Mouse (Mus musculus) midbrain, embryonic 15.5 days (tissue): ENCODE measurements at regions not wholly inside any gene's neighbourhood (a gene's known extent, or its start where the extent isn't known, plus 50 kb on each side); places are given as distances from the start of the nearest gene placed in this dataset.

Source experiments
- ATAC-seq: fragments of 200-750 bp; cut with Nextera tagmentation; replicated peaks from 2 replicates; pipeline ENCODE4 v1.8.0; 2017; ENCODE audit warnings: moderate TSS enrichment
- H3K27ac ChIP-seq: fragments of 300-500 bp; sonication (generic); 2 replicates; pipeline ENCODE4 v1.5.1; 2015; ENCODE audit warnings: mild to moderate bottlenecking, inconsistent platforms
- H3K27me3 ChIP-seq: fragments of 300-500 bp; sonication (generic); replicated peaks from 2 replicates; pipeline ENCODE4 v1.6.1; 2015; ENCODE audit warnings: inconsistent platforms
- H3K36me3 ChIP-seq: fragments of 300-500 bp; sonication (generic); replicated peaks from 2 replicates; pipeline ENCODE4 v1.6.1; 2015; ENCODE audit warnings: inconsistent platforms
- H3K4me1 ChIP-seq: fragments of 300-500 bp; sonication (generic); 2 replicates; pipeline ENCODE4 v1.6.1; 2015; ENCODE audit warnings: inconsistent platforms
- H3K4me2 ChIP-seq: fragments of 300-500 bp; sonication (generic); 2 replicates; pipeline ENCODE4 v1.6.1; 2015; ENCODE audit warnings: inconsistent platforms, mild to moderate bottlenecking, moderate library complexity
- H3K4me3 ChIP-seq: fragments of 300-500 bp; sonication (generic); 2 replicates; pipeline ENCODE4 v1.5.1; 2015; ENCODE audit warnings: mild to moderate bottlenecking, inconsistent platforms
- H3K9ac ChIP-seq: fragments of 300-500 bp; sonication (generic); 2 replicates; pipeline ENCODE4 v1.6.1; 2015; ENCODE audit warnings: mild to moderate bottlenecking, inconsistent platforms
- H3K9me3 ChIP-seq: fragments of 300-500 bp; sonication (generic); 2 replicates; pipeline ENCODE4 v1.6.1; 2016; ENCODE audit warnings: inconsistent platforms
- WGBS: fragments of 180-500 bp; shearing (Covaris S2); methylation state at CpG from one replicate; pipeline ENCODE4 v1.1.7; 2015; ENCODE audit warnings: mixed read lengths; 5-methylcytosine and 5-hydroxymethylcytosine counted together

DNA sequence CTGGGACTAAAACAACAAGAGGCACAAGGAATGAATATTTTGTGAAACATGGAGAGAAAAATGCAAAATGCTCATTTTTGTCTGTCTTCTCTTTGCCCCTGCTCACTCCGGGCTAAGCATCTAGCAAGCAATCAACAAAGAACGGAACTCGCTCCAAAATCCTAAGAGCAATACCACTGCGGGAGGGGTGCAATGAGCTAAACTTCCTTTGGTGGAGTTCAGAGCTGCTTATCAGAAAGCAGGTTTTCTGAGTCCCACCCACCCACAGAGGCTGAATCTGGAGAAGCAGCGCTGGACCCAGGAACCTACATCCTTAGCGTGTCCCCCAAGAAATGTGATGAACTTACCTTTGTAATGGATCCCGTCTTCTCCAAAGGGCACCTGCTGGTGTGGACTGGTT lies 76.9 kb upstream of the Cd93 start:
- Histone ChIP-seq H3K9me3 (no peaks in the 10 kb centered on the region), H3K4me1 (no peaks in the 10 kb centered on the region), H3K9ac (no peak overlapping the region), H3K4me2 (no peak overlapping the region), H3K36me3 (no peaks in the 10 kb centered on the region), H3K27ac (no peak overlapping the region), H3K4me3 (no peak overlapping the region), H3K27me3 (no peaks in the 10 kb centered on the region)
- ATAC-seq, result no peak
- 87% methylated on average over 7 of the region's 7 CpGs for WGBS

- no peak overlapping the region for H3K4me3 ChIP-seq
- no peak overlapping the region for H3K4me2 ChIP-seq
- no peak overlapping the region for H3K27ac ChIP-seq
- ATAC-seq, result no peak
- no peaks in the 10 kb centered on the region for H3K27me3 ChIP-seq
- 69% methylated on average over 10 of the region's 10 CpGs for WGBS
- H3K36me3 ChIP-seq, result no peaks in the 10 kb centered on the region
- H3K4me1 ChIP-seq, result no peaks in the 10 kb centered on the region
- H3K9ac ChIP-seq, result no peak overlapping the region
- H3K9me3 ChIP-seq, result no peaks in the 10 kb centered on the region
Observed at GRCm38 (mm10) chr2:148519689-148520290, 76.4 kb upstream of the Cd93 start.

GRCm38 (mm10) chr2:148517906-148518305 lies 74.5 kb upstream of the Cd93 start:
- WGBS, result 69% methylated on average over 1 of the region's 1 CpGs
- Histone ChIP-seq H3K4me2 (no peak overlapping the region), H3K9me3 (no peaks in the 10 kb centered on the region), H3K36me3 (no peaks in the 10 kb centered on the region), H3K27ac (no peak overlapping the region), H3K4me3 (no peak overlapping the region), H3K27me3 (no peaks in the 10 kb centered on the region), H3K9ac (no peak overlapping the region), H3K4me1 (no peaks in the 10 kb centered on the region)
- no peak for ATAC-seq

GRCm38 (mm10) chr2:148510008-148510681 lies 66.8 kb upstream of the Cd93 start:
- Histone ChIP-seq H3K27ac (no peak overlapping the region), H3K9ac (no peak overlapping the region), H3K4me1 (no peaks in the 10 kb centered on the region), H3K4me3 (no peak overlapping the region), H3K9me3 (no peaks in the 10 kb centered on the region), H3K36me3 (no peaks in the 10 kb centered on the region), H3K4me2 (no peak overlapping the region), H3K27me3 (no peaks in the 10 kb centered on the region)
- WGBS, result 83% methylated on average over 13 of the region's 13 CpGs
- no peak for ATAC-seq

- Histone ChIP-seq H3K4me1 (no peaks in the 10 kb centered on the region), H3K4me2 (no peak overlapping the region), H3K4me3 (no peak overlapping the region), H3K9ac (no peak overlapping the region), H3K9me3 (no peaks in the 10 kb centered on the region), H3K27me3 (no peaks in the 10 kb centered on the region), H3K36me3 (no peaks in the 10 kb centered on the region), H3K27ac (no peak overlapping the region)
- ATAC-seq, result no peak
- 97% methylated on average over 4 of the region's 4 CpGs for WGBS
Observed at GRCm38 (mm10) chr2:148509357-148509756, 66.0 kb upstream of the Cd93 start.

DNA sequence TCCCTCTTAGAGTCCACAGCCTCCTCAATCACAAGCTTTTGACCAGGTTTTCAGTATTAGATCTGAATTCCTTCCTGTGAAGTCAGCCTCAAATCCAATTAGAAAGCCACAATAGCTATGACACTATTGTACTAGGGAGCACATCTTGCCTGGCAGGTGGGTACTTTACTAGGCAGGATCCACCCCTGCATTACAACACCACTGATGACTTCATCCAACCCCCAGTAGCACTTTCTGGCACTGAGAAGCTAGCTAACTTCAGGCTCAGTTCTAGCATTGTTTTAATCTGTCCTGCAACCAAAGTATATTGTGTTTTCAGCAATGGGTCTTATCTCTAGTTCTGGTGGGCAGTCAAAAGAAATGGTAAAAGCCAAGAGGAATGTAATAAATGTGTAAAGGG lies 64.2 kb upstream of the Cd93 start:
- no peak overlapping the region for H3K27ac ChIP-seq
- no peak overlapping the region for H3K4me2 ChIP-seq
- H3K27me3 ChIP-seq, result no peaks in the 10 kb centered on the region
- ATAC-seq, result no peak
- H3K9me3 ChIP-seq, result no peaks in the 10 kb centered on the region
- no peaks in the 10 kb centered on the region for H3K36me3 ChIP-seq
- no peak overlapping the region for H3K4me3 ChIP-seq
- no peak overlapping the region for H3K9ac ChIP-seq
- no peaks in the 10 kb centered on the region for H3K4me1 ChIP-seq

GRCm38 (mm10) chr2:148506966-148507365 lies 63.6 kb upstream of the Cd93 start:
- H3K9me3 ChIP-seq, result no peaks in the 10 kb centered on the region
- WGBS, result 81% methylated on average over 3 of the region's 3 CpGs
- H3K9ac ChIP-seq, result no peak overlapping the region
- H3K36me3 ChIP-seq, result no peaks in the 10 kb centered on the region
- no peak for ATAC-seq
- H3K4me2 ChIP-seq, result no peak overlapping the region
- no peak overlapping the region for H3K27ac ChIP-seq
- no peaks in the 10 kb centered on the region for H3K4me1 ChIP-seq
- H3K4me3 ChIP-seq, result no peak overlapping the region
- H3K27me3 ChIP-seq, result no peaks in the 10 kb centered on the region

GRCm38 (mm10) chr2:148505651-148506050 lies 62.3 kb upstream of the Cd93 start:
- no peak overlapping the region for H3K4me3 ChIP-seq

GRCm38 (mm10) chr2:148503143-148503854 lies 59.9 kb upstream of the Cd93 start:
- WGBS, result 95% methylated on average over 2 of the region's 2 CpGs
- Histone ChIP-seq H3K27me3 (no peaks in the 10 kb centered on the region), H3K36me3 (no peaks in the 10 kb centered on the region), H3K4me1 (no peaks in the 10 kb centered on the region), H3K27ac (no peak overlapping the region), H3K9me3 (no peaks in the 10 kb centered on the region), H3K4me3 (no peak overlapping the region), H3K9ac (no peak overlapping the region), H3K4me2 (no peak overlapping the region)
- no peak for ATAC-seq

More at GRCm38 (mm10) chr2:148505651-148506050, 62.3 kb upstream of the Cd93 start:
- no peak for ATAC-seq
- Histone ChIP-seq H3K9me3 (no peaks in the 10 kb centered on the region), H3K36me3 (no peaks in the 10 kb centered on the region), H3K4me2 (no peak overlapping the region), H3K27me3 (no peaks in the 10 kb centered on the region), H3K9ac (no peak overlapping the region), H3K27ac (no peak overlapping the region), H3K4me1 (no peaks in the 10 kb centered on the region)
- WGBS, result 82% methylated on average over 3 of the region's 3 CpGs

DNA sequence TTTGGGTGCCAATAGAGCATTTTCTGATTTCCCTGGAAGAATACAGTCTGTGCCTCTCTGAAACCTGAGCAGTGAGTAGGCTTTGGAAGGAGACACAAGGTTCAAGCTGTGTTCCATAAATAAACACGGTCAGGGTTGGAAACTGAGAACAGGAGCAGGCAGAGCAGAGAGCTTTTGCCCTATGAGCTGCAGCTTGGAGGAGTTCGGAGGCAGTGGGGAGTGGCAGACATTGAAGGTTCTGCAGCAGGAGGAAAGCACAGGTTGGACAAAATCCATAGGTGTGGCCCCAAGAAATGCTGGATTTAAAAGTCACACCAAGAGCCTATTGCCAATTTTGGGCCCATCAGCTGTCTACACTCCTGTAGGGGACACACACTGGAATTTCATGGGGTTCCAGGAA lies 59.0 kb upstream of the Cd93 start:
- no peak overlapping the region for H3K9ac ChIP-seq
- 83% methylated on average over 2 of the region's 2 CpGs for WGBS
- H3K27me3 ChIP-seq, result no peaks in the 10 kb centered on the region
- no peaks in the 10 kb centered on the region for H3K36me3 ChIP-seq
- H3K27ac ChIP-seq, result no peak overlapping the region
- H3K4me3 ChIP-seq, result no peak overlapping the region
- no peaks in the 10 kb centered on the region for H3K4me1 ChIP-seq
- no peak for ATAC-seq
- no peaks in the 10 kb centered on the region for H3K9me3 ChIP-seq
- no peak overlapping the region for H3K4me2 ChIP-seq

DNA sequence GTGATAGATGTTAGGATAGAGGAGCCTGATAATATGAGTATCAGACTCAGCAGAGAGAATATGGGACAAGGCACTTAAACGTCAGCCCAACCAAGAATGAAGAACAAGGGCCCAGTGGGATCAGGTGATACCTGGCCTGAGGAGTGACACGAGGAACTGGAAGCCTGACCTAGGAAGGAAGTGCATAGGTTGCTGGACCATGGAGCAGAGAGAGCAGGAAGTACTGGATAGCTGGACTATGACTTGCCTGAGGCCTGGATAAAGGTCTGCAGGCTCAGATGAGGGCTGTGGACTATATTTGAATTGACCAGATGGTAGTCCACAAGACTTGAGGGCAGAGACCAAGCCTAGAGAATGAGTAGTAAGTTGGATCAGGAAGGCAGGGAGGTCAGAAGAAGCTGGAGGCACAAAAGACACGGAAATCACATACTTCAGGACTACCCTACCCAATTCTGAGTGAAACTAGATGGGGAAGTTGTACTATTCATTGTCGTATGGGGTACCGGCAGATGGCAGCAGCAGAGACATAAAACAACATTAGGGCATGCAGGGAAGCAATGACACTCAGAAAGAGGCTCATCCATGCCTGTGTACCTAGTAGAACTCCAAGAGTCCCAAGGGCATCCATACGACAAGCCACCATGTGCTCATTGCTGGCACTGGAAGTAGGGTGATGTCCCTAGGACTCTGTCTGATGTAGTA lies 57.0 kb upstream of the Cd93 start:
- H3K27me3 ChIP-seq, result no peaks in the 10 kb centered on the region
- no peaks in the 10 kb centered on the region for H3K9me3 ChIP-seq
- no peak overlapping the region for H3K4me3 ChIP-seq
- H3K27ac ChIP-seq, result no peak overlapping the region
- H3K4me1 ChIP-seq, result no peaks in the 10 kb centered on the region
- no peak overlapping the region for H3K4me2 ChIP-seq
- ATAC-seq, result no peak
- no peaks in the 10 kb centered on the region for H3K36me3 ChIP-seq
- WGBS, result 82% methylated on average over 6 of the region's 6 CpGs
- H3K9ac ChIP-seq, result no peak overlapping the region

DNA sequence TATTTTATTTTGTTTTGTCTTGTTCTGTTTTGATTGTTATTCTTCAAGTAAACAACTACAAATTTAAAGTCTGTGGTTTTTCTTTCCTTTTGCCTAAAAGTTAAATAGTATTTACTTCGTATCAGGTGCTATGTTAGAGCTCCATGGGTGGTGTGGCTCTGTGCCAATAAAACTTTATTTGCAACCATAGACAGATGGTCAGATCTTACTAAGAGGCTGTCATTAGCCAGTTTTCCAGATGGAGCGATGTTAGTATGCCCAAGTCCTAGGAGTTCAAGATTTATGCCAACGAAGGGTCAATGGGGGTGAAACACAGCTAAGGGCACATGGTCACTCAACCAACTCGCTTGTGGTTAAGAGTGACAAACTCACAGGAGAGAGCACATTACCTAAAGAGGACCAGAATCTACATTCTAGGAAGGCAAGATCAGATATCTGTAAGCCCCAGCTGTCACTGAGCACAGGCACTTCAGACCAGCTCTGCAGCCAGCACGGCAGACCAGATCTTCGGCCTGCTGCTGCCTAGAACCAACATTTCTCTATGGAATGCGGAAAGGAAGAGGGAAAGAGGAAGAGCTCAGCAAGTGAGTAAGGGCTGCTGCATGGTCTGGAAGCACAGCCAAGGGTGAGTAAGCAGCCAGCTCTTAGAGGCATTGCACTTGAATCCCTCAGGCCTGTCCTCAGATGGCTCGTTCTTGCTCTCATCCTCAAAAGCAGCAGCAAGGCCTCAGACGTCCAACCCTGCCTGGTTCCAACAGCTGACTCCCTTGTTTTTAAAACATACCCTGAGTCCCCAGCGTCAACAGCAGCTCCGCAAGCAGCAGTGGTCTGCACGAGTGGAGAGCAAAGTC lies 54.3 kb upstream of the Cd93 start:
- Histone ChIP-seq H3K4me1 (no peaks in the 10 kb centered on the region), H3K9me3 (no peaks in the 10 kb centered on the region), H3K9ac (no peak overlapping the region), H3K4me3 (no peak overlapping the region), H3K4me2 (no peak overlapping the region), H3K27ac (no peak overlapping the region), H3K27me3 (no peaks in the 10 kb centered on the region), H3K36me3 (no peaks in the 10 kb centered on the region)
- no peak for ATAC-seq
- WGBS, result 84% methylated on average over 12 of the region's 12 CpGs
